Mouse (Mus musculus) heart, adult 18-20 months (tissue): Measurements from ENCODE around the gene Gm6465. TPM values are rescaled to one million over a fixed set of nuclear protein-coding genes. Genes with fewer than 3 reads are reported as not detected.
"Not testable (repeated sequence)": the region's sequence is repeated elsewhere in the genome, so short reads cannot be mapped to it uniquely, and the experiment has no call there.

Source experiments
- DNase-seq, 2 experiments: peaks; one replicate each; pipeline ENCODE4 v3.0.0; 2021 to 2022; ENCODE audit warnings: mixed read lengths in 1 of 2
- long read RNA-seq, 2 experiments: library from polyadenylated mRNA; stranded (forward); transcript quantifications; one replicate each; pipeline ENCODE4 v2.0.0; 2021
- total RNA-seq, 2 experiments: library from RNA; stranded (reverse); gene quantifications; 2 replicates each; pipeline ENCODE4 v1.2.3; 2021

Gm6465 gene
- not detected for total RNA-seq
- long read RNA-seq, experiment 1 = 0 reads
- long read RNA-seq, experiment 2 = 0 reads

- DNase-seq = not testable (repeated sequence)
These were observed at the start of gene Gm6465 for GRCm38 (mm10) chr5:11845239-11845638. TSS of gene Gm6465 (plus strand) at chr5:11845539.

- DNase-seq = not testable (repeated sequence)
These were observed 485 bp downstream of the Gm6465 start for GRCm38 (mm10) chr5:11845824-11846223.

DNA sequence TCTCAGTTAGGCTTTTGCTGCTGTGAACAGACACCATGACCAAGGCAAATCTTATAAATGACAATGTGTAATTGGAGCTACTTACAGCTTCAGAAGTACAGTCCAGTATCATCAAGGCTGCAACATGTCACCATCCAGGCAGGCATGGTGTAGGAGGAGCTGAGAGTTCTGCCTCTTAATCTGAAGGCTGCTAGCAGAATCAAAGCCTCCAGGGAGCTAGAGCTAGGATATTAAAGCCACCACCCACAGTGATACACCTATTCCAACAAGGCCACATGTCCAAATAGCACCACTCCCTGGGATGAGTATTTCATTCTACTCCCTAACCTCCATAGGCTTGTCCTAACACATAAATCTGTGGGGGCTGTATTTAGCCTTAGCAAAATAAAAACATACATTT, 12.6 kb downstream of the Gm6465 start:
- not testable (repeated sequence) for DNase-seq

Other genes with a start within 250 kb of the Gm6465 start
- not detected for gene Gm8922, start 163.6 kb upstream of the Gm6465 start, total RNA-seq
- gene Gm8926, start 75.0 kb upstream of the Gm6465 start, total RNA-seq = not detected
- gene 4933402N22Rik, start 72.5 kb downstream of the Gm6465 start, total RNA-seq = not detected